Mouse (Mus musculus) cerebellum, postnatal 4 days (tissue): ENCODE results near the gene Hoxc10.

Experiments
- DNase-seq, 2 experiments: peaks; one replicate each; pipeline ENCODE4 v3.0.0; 2022; ENCODE audit warnings: low spot score in 2 of 2, mixed read lengths in 1 of 2

Hoxc10 gene

GRCm38 (mm10) chr15:102967511-102968397 lies 1.2 kb downstream of the Hoxc10 start:
- no peak for DNase-seq

GRCm38 (mm10) chr15:102969296-102969695 lies 2.7 kb downstream of the Hoxc10 start:
- DNase-seq: no peak

GRCm38 (mm10) chr15:102970740-102971139 lies 4.1 kb downstream of the Hoxc10 start:
- DNase-seq: no peak

- DNase-seq: no peak
Observed at GRCm38 (mm10) chr15:102972254-102972653, 5.7 kb downstream of the Hoxc10 start.

- DNase-seq: no peak
Observed at GRCm38 (mm10) chr15:102972753-102973152, 6.2 kb downstream of the Hoxc10 start.

- no peak for DNase-seq
Observed at GRCm38 (mm10) chr15:102975034-102975433, 8.4 kb downstream of the Hoxc10 start.

GRCm38 (mm10) chr15:102975688-102976111 lies 9.1 kb downstream of the Hoxc10 start:
- no peak for DNase-seq

GRCm38 (mm10) chr15:102976171-102976570 lies 9.6 kb downstream of the Hoxc10 start, which contains the start of gene Hoxc9:
Gene Hoxc9 (plus strand): TSS chr15:102976439.
- no peak for DNase-seq

- DNase-seq: no peak
Observed at GRCm38 (mm10) chr15:102976631-102977422, 10.2 kb downstream of the Hoxc10 start.

- no peak for DNase-seq
Observed at GRCm38 (mm10) chr15:102977423-102977974, 10.9 kb downstream of the Hoxc10 start.

- no peak for DNase-seq
Observed at GRCm38 (mm10) chr15:102978615-102979515, 12.3 kb downstream of the Hoxc10 start.

- DNase-seq: no peak
Observed at GRCm38 (mm10) chr15:102979936-102980335, 13.3 kb downstream of the Hoxc10 start.

- DNase-seq: no peak
Observed at GRCm38 (mm10) chr15:102980352-102980751, 13.8 kb downstream of the Hoxc10 start.

GRCm38 (mm10) chr15:102980912-102981311 lies 14.3 kb downstream of the Hoxc10 start:
- no peak for DNase-seq

GRCm38 (mm10) chr15:102981379-102982288 lies 15.0 kb downstream of the Hoxc10 start:
- no peak for DNase-seq

- DNase-seq: no peak
Observed at GRCm38 (mm10) chr15:102983716-102984115, 17.1 kb downstream of the Hoxc10 start.

GRCm38 (mm10) chr15:102984521-102984920 lies 17.9 kb downstream of the Hoxc10 start:
- no peak for DNase-seq

- no peak for DNase-seq
Observed at GRCm38 (mm10) chr15:102984925-102985324, 18.3 kb downstream of the Hoxc10 start.

GRCm38 (mm10) chr15:102987124-102987833 lies 20.7 kb downstream of the Hoxc10 start:
- DNase-seq: peak; percentile 89 to 95
